Mouse (Mus musculus) c-Kit-positive CD71-positive TER-119-positive erythroid progenitor cells, embryonic 14.5 days (primary cell): ENCODE data around the gene C730034F03Rik.

Experiments
- DNase-seq: peaks from one replicate; pipeline ENCODE4 v3.0.0-alpha.2; 2013; ENCODE audit warnings: low spot score

Gene C730034F03Rik

GRCm38 (mm10) chr15:89432946-89433345 is 3.6 kb downstream of the C730034F03Rik start:
- DNase-seq, result no peak

GRCm38 (mm10) chr15:89434136-89434535 is 4.7 kb downstream of the C730034F03Rik start:
- DNase-seq, result no peak

GRCm38 (mm10) chr15:89435878-89436277 is 6.5 kb downstream of the C730034F03Rik start:
- no peak for DNase-seq

GRCm38 (mm10) chr15:89442486-89443070 is 13.2 kb downstream of the C730034F03Rik start:
- DNase-seq, result no peak

GRCm38 (mm10) chr15:89452906-89453864 is 23.8 kb downstream of the C730034F03Rik start:
- DNase-seq, result peak; percentile 47

GRCm38 (mm10) chr15:89453865-89454478 is 24.6 kb downstream of the C730034F03Rik start, which contains the start of gene Mapk8ip2:
Mapk8ip2 (plus strand) TSS chr15:89453913.
- DNase-seq, result no peak

GRCm38 (mm10) chr15:89454857-89455256 is 25.5 kb downstream of the C730034F03Rik start:
- DNase-seq, result no peak

GRCm38 (mm10) chr15:89455642-89456041 is 26.3 kb downstream of the C730034F03Rik start:
- no peak for DNase-seq

GRCm38 (mm10) chr15:89458942-89459341 is 29.6 kb downstream of the C730034F03Rik start:
- DNase-seq, result no peak

- DNase-seq, result no peak
Observed at GRCm38 (mm10) chr15:89459821-89460220, 30.4 kb downstream of the C730034F03Rik start.

GRCm38 (mm10) chr15:89460298-89460697 is 30.9 kb downstream of the C730034F03Rik start:
- DNase-seq, result no peak

- no peak for DNase-seq
Observed at GRCm38 (mm10) chr15:89461321-89461720, 31.9 kb downstream of the C730034F03Rik start.

GRCm38 (mm10) chr15:89462176-89462575 is 32.8 kb downstream of the C730034F03Rik start:
- no peak for DNase-seq

- DNase-seq, result no peak
Observed at GRCm38 (mm10) chr15:89463334-89464235, 34.2 kb downstream of the C730034F03Rik start.

GRCm38 (mm10) chr15:89465052-89465451 is 35.7 kb downstream of the C730034F03Rik start:
- no peak for DNase-seq

- peak; percentile 28 for DNase-seq
Observed at GRCm38 (mm10) chr15:89468577-89468976, 39.2 kb downstream of the C730034F03Rik start.

GRCm38 (mm10) chr15:89471476-89471875 is 42.1 kb downstream of the C730034F03Rik start:
- no peak for DNase-seq

- DNase-seq, result no peak
Observed at GRCm38 (mm10) chr15:89473370-89473769, 44.0 kb downstream of the C730034F03Rik start.

- no peak for DNase-seq
Observed at GRCm38 (mm10) chr15:89473921-89474320, 44.5 kb downstream of the C730034F03Rik start.

GRCm38 (mm10) chr15:89474596-89475292 is 45.4 kb downstream of the C730034F03Rik start:
- no peak for DNase-seq

- DNase-seq, result no peak
Observed at GRCm38 (mm10) chr15:89475293-89475600, 45.9 kb downstream of the C730034F03Rik start.
